ENCODE assay signal across 9 mouse cellular contexts in the genomic region with DNA sequence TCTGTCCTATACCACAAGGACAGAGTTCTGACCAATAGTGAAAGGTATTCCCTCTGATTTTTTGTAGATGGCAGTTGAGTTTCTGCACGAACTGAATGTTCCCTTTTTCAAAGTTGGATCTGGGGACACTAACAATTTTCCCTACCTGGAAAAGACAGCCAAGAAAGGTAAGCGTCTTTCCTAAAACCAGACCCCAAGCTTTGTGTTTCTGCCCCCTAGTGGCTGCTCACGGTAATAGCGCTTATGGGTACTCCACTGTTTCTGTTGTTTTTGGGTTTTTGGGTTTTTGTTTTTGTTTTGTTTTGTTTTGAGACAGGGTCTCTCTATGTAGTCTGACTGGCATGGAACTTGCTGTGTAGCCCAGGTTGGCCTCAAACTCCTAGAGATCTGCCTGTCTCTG. TPM values are rescaled to one million over a fixed set of nuclear protein-coding genes. Genes with fewer than 3 reads are reported as not detected.
DNase-seq lines count a peak whose midpoint lies in the region; ATAC-seq and TF ChIP-seq lines count a peak whose summit lies in the region.
"Had no signal": no experiment of that assay in that cellular context is flagged by ENCODE, and none has a peak within 500 bp of the region (broad histone marks: within the 10 kb centered on the region; RNA-seq: fewer than 3 reads in every experiment).

No protein-coding gene starts in this region.

- peak overlapping the region; percentile 46; the same call in 1 of the 2 replicates for H3K27ac ChIP-seq in gastrocnemius, adult 2 months
- H3K27ac ChIP-seq in midbrain, embryonic 14.5 days (replicated peaks; ENCODE audit: low read depth, low read length), result no peak overlapping the region
- H3K27ac ChIP-seq in midbrain, embryonic 13.5 days, result no peak overlapping the region
- no peak overlapping the region for H3K27ac ChIP-seq in bone marrow, adult 2 months (ENCODE audit: control insufficient read depth, insufficient read depth, low read depth, low read length, poor library complexity)
- H3K27ac ChIP-seq: heart, embryonic 13.5 days had no signal

- no peak for TF ChIP-seq POLR2A in bone marrow, adult 2 months (IDR thresholded peaks at IDR 0.05; ENCODE audit: borderline replicate concordance, control insufficient read depth, low read depth, low read length)

- no peaks in the 10 kb centered on the region for H3K27me3 ChIP-seq in midbrain, embryonic 14.5 days (ENCODE audit: control insufficient read depth, insufficient read depth, low read length)
- H3K27me3 ChIP-seq in midbrain, embryonic 13.5 days, result no peaks in the 10 kb centered on the region
- H3K27me3 ChIP-seq: heart, embryonic 13.5 days had no signal

- DNase-seq in gastrocnemius, adult 2 months, result peak; percentile 46
- DNase-seq in gastrocnemius, adult 8-10 months (ENCODE audit: low spot score in 2 of 2), result no peak
- DNase-seq in midbrain, embryonic 14.5 days, result peak; percentile 75
- peak; percentile 81 for DNase-seq in induced T-regulatory cell, adult 2 months (ENCODE audit: low read depth)
- DNase-seq in retina, postnatal 1 day, result peak; percentile 56

- WGBS in midbrain, embryonic 14.5 days, result 12% methylated on average over 4 of the region's 4 CpGs
- WGBS in midbrain, embryonic 13.5 days, result 13% methylated on average over 4 of the region's 4 CpGs
- 21% methylated on average over 4 of the region's 4 CpGs for WGBS in bone marrow, adult 2 months

- intact Hi-C loops in gastrocnemius, adult 2 months (cut with DNase I), result loop anchor here (5.0 kb wide), 1 partner anchor 107 kb away; no protein-coding TSS in a partner anchor

- peaks cover 63% of the 10 kb centered on the region for H3K36me3 ChIP-seq in midbrain, embryonic 14.5 days (ENCODE audit: control insufficient read depth, insufficient read depth, low read length)
- peaks cover 54% of the 10 kb centered on the region for H3K36me3 ChIP-seq in midbrain, embryonic 13.5 days

- H3K4me3 ChIP-seq in gastrocnemius, adult 2 months, result no peak overlapping the region
- H3K4me3 ChIP-seq in midbrain, embryonic 14.5 days (replicated peaks; ENCODE audit: low read depth, low read length), result no peak overlapping the region
- no peak overlapping the region for H3K4me3 ChIP-seq in midbrain, embryonic 13.5 days (replicated peaks)
- no peak overlapping the region for H3K4me3 ChIP-seq in bone marrow, adult 2 months (replicated peaks; ENCODE audit: control insufficient read depth, low read depth, low read length)
- H3K4me3 ChIP-seq: heart, embryonic 13.5 days had no signal

- peak; percentile 91 for TF ChIP-seq CTCF in gastrocnemius, adult 2 months (IDR thresholded peaks at IDR 0.05)
- peak; percentile 39; the same call in 1 of the 2 replicates for TF ChIP-seq CTCF in bone marrow, adult 2 months (IDR thresholded peaks at IDR 0.05; ENCODE audit: control insufficient read depth, insufficient read depth, low read length)

- ATAC-seq in midbrain, embryonic 14.5 days (ENCODE audit: low FRiP score, low TSS enrichment), result no peak
- no peak for ATAC-seq in midbrain, embryonic 13.5 days
- no peak for ATAC-seq in monocyte, adult 5-6 weeks (replicated peaks; ENCODE audit: insufficient number of reproducible peaks, low FRiP score, low TSS enrichment, poor library complexity, severe bottlenecking)

- no peak overlapping the region for H3K4me2 ChIP-seq in midbrain, embryonic 14.5 days (ENCODE audit: low read length)
- no peak overlapping the region for H3K4me2 ChIP-seq in midbrain, embryonic 13.5 days (replicated peaks)
- H3K4me2 ChIP-seq: heart, embryonic 13.5 days had no signal

- H3K4me1 ChIP-seq in midbrain, embryonic 14.5 days (ENCODE audit: control insufficient read depth, insufficient read depth, low read length), result no peaks in the 10 kb centered on the region
- no peaks in the 10 kb centered on the region for H3K4me1 ChIP-seq in midbrain, embryonic 13.5 days (replicated peaks)
- no peaks in the 10 kb centered on the region for H3K4me1 ChIP-seq in bone marrow, adult 2 months (ENCODE audit: control insufficient read depth, insufficient read depth, low read length)
- H3K4me1 ChIP-seq: heart, embryonic 13.5 days had no signal

- no peak overlapping the region for H3K9ac ChIP-seq in midbrain, embryonic 14.5 days (replicated peaks; ENCODE audit: low read length)
- H3K9ac ChIP-seq in midbrain, embryonic 13.5 days (replicated peaks), result no peak overlapping the region
- H3K9ac ChIP-seq: heart, embryonic 13.5 days had no signal

- no peaks in the 10 kb centered on the region for H3K9me3 ChIP-seq in midbrain, embryonic 14.5 days (ENCODE audit: control insufficient read depth, low read length)
- no peaks in the 10 kb centered on the region for H3K9me3 ChIP-seq in midbrain, embryonic 13.5 days
- H3K9me3 ChIP-seq: heart, embryonic 13.5 days had no signal

RNA-seq across cellular contexts. Expression of a gene that starts 9.9 kb away (rescaled TPM):
- total RNA-seq in gastrocnemius, adult 2 months (2021), result 10 to 100 TPM; 15.1 to 20.6 TPM
- total RNA-seq in gastrocnemius, adult 8-10 months (2022), result 10 to 100 TPM; 15.3 to 19.1 (median 16.8) TPM
- 47.3 and 47.5 TPM in 2 replicates for polyA plus RNA-seq in midbrain, embryonic 14.5 days (2014; fragmentation: Nextera tagmentation; extraction: Ambion mirVana)
- polyA plus RNA-seq in midbrain, embryonic 13.5 days (2015; fragmentation: Nextera tagmentation; extraction: Ambion mirVana), result 63.2 and 63.9 TPM in 2 replicates
- polyA plus RNA-seq in bone marrow, adult 2 months (2011; ENCODE audit: insufficient read depth, insufficient read length, low replicate concordance, missing spikeins), result 28.9 and 33.9 TPM in 2 replicates
- 38.6 to 51.6 TPM (median 42.3 TPM) in 3 replicates for total RNA-seq in monocyte, adult 5-6 weeks (2017)

RNA-seq across cellular contexts. Expression of a gene that starts 37.0 kb away (rescaled TPM):
- total RNA-seq in gastrocnemius, adult 2 months (2021), result 1 to 10 TPM in 1 of 2 experiments, under 1 TPM in 1; 0.56 to 1.2 TPM
- under 1 TPM in 3 of 4 experiments, not detected in 1; 0.58 to 0.77 (median 0.62) TPM for total RNA-seq in gastrocnemius, adult 8-10 months (2022)
- 0.96 and 2.4 TPM in 2 replicates for polyA plus RNA-seq in midbrain, embryonic 14.5 days (2014; fragmentation: Nextera tagmentation; extraction: Ambion mirVana)
- polyA plus RNA-seq in midbrain, embryonic 13.5 days (2015; fragmentation: Nextera tagmentation; extraction: Ambion mirVana), result 0.40 and 0.57 TPM in 2 replicates
- 4.7 and 4.8 TPM in 2 replicates for polyA plus RNA-seq in bone marrow, adult 2 months (2011; ENCODE audit: insufficient read depth, insufficient read length, low replicate concordance, missing spikeins)
- 19.8 to 70.3 TPM (median 26.1 TPM) in 3 replicates for total RNA-seq in monocyte, adult 5-6 weeks (2017)

RNA-seq across cellular contexts. Expression of a gene that starts 48.3 kb away (rescaled TPM):
- 10 to 100 TPM; 62.7 to 65.8 TPM for total RNA-seq in gastrocnemius, adult 2 months (2021)
- 10 to 100 TPM; 64.6 to 80.2 (median 70.7) TPM for total RNA-seq in gastrocnemius, adult 8-10 months (2022)
- polyA plus RNA-seq in midbrain, embryonic 14.5 days (2014; fragmentation: Nextera tagmentation; extraction: Ambion mirVana), result 64.0 and 70.4 TPM in 2 replicates
- 126 and 136 TPM in 2 replicates for polyA plus RNA-seq in midbrain, embryonic 13.5 days (2015; fragmentation: Nextera tagmentation; extraction: Ambion mirVana)
- 614 and 712 TPM in 2 replicates for polyA plus RNA-seq in bone marrow, adult 2 months (2011; ENCODE audit: insufficient read depth, insufficient read length, low replicate concordance, missing spikeins)
- total RNA-seq in monocyte, adult 5-6 weeks (2017), result 36.8 to 64.0 TPM (median 47.0 TPM) in 3 replicates

Comparison
In these comparisons a context has a peak if more than half of its experiments do, and no peak if none do; other contexts are left out.
1. DNase-seq: peak in gastrocnemius, adult 2 months (single experiment), midbrain, embryonic 14.5 days (single experiment), induced T-regulatory cell, adult 2 months (single experiment) and retina, postnatal 1 day (single experiment); none in gastrocnemius, adult 8-10 months (0 of 2).